Mouse (Mus musculus) olfactory bulb, adult 2 months (tissue): ENCODE results near the gene Sbno2.

Source experiments
- CTCF ChIP-seq: fragments of 200-500 bp; IDR thresholded peaks from 2 replicates; pipeline ENCODE4 v1.5.1; 2012; ENCODE audit warnings: low read depth, mild to moderate bottlenecking, low read length, moderate library complexity; ENCODE audit not compliant: insufficient read depth
- POLR2A ChIP-seq: fragments of 200-500 bp; IDR thresholded peaks from 2 replicates; pipeline ENCODE4 v1.6.1; 2012; ENCODE audit warnings: mild to moderate bottlenecking, low read depth, low read length, moderate library complexity; ENCODE audit not compliant: insufficient read depth

DNA sequence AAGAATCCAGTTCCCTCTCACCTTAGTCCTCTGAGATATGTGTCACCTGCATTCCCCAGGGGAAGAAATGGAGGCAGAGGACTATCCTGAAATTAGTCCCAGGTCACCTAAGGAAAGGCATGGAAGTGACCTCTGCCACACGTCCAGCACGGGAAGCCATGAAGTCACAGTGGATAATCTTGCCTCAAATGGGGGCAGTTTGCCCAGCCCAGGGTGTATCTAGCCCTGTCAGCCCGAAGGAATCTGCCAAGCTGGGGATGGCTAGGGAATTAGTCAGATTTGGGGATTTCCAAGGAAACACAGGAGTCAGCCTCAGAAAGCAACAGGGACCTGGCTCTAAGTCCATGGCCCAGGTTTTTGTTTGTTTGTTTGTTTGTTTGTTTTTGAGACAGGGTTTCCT, 1.2 kb downstream of the Sbno2 start:
- TF ChIP-seq POLR2A: no peak
- TF ChIP-seq CTCF: no peak
